Mouse (Mus musculus) adrenal gland, adult 8-10 months (tissue): ENCODE measurements at regions not wholly inside any gene's neighbourhood (a gene's known extent, or its start where the extent isn't known, plus 50 kb on each side); places are given as distances from the start of the nearest gene placed in this dataset.

ENCODE experiments used
- DNase-seq: peaks from one replicate; pipeline ENCODE4 v3.0.0; 2022

DNA sequence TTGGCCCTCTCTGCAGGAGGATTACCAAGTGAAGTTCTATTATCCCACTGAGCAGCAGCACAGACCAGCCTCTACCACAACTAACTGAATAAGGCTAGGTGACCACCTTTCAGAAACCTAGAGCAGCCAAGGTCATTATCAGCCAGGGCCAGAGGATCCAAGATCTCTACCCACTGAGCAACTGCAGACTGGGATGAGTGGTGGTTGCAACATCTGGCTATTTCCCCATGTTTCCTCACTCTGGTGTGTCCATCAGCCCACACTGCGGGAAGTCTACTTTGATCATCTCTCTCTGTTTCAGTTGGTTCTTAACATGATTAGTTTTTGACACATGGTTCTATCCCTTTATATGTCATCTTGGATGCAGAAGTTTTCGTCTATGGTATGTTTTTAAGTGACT is 157.2 kb downstream of the Cog6 start:
- no peak for DNase-seq

GRCm38 (mm10) chr3:52859266-52859825 is 157.7 kb downstream of the Cog6 start:
- DNase-seq: peak; percentile 34

DNA sequence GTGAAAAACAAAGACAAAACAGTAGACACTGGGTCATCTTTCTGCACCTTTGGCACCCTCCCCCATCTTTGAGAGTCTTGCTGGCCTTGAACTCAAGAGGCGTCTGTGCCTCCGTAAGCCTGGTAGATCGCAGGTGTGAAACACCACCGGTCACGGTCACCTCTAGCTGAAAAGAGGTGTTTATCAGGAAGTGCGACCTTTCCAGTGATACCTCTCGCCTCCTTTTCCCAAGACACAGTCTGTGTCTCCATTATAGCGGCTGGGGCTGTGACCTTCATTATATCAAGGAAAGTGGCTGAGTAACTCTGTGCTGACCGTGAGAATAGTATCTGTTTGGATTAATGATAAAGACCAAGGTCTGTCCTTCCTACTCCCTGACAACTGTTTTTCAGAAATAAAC is 158.8 kb downstream of the Cog6 start:
- DNase-seq: peak; percentile 30

DNA sequence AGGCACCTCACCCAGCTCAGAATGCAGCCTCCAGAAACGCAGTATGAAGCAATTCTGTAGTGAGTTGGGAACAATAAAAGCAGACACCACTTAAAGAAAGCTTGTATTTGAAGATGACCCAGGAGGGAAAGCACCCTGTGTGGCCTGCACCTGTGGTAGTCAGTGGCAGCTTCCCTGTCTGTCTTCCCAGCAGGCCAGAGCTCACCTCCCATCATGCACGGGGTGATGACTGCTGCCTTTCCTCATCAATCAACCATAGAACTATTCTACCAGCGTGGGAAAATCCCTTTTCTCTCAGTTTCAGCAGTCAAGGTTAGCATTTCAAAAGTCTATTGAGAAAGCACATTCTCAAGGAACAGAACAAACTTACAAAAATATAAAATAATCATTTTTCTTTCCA is 160.0 kb downstream of the Cog6 start:
- DNase-seq: no peak

DNA sequence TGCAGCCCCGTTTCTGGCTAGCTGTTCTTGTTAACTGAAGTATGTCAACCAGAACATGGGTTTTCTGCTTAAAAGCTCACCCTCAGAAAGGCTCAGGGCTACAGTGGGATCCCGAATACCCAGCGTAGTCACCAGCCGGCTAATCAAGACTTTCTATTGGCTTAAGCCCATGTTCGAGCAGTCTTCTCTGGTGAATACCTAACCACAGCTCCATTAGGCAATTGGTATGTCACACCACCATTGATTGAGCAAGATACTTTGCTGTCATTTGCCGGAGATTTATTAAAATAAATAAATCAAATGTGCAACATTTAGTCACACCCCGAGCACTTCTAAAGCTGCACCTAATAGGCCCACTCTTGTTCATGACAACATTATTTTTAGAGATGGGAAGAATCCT is 162.5 kb downstream of the Cog6 start:
- DNase-seq: no peak

- DNase-seq: peak; percentile 24
These were observed 163.9 kb downstream of the Cog6 start for GRCm38 (mm10) chr3:52853126-52853525.

GRCm38 (mm10) chr3:52845166-52845565 is 171.9 kb downstream of the Cog6 start:
- no peak for DNase-seq

DNA sequence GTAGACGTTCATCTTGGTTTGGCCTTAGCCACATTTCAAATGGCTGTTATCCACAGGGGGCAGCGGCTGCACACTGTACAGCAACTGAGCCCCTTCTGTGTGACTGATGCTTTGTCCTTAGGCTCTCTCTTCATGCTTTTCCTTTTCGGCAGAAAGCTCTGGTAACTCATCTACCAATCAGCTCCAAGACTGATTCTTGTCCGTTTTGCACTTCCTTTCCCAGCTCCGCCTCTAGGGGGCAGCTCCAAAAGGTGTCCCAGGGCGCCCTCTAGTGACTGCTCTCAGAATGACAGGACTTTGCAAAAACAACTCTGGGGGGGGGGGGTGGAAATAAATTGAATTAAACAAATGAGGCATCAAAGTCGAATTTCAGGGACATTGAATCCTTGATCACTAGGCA is 173.0 kb downstream of the Cog6 start:
- peak; percentile 57 for DNase-seq

- DNase-seq: no peak
These were observed 174.1 kb downstream of the Cog6 start for GRCm38 (mm10) chr3:52842866-52843425.

GRCm38 (mm10) chr3:52840160-52840953 is 176.7 kb downstream of the Cog6 start:
- DNase-seq: no peak

- DNase-seq: no peak
These were observed 179.0 kb downstream of the Cog6 start for GRCm38 (mm10) chr3:52838020-52838419.

- no peak for DNase-seq
These were observed 179.5 kb downstream of the Cog6 start for GRCm38 (mm10) chr3:52837527-52837926.

DNA sequence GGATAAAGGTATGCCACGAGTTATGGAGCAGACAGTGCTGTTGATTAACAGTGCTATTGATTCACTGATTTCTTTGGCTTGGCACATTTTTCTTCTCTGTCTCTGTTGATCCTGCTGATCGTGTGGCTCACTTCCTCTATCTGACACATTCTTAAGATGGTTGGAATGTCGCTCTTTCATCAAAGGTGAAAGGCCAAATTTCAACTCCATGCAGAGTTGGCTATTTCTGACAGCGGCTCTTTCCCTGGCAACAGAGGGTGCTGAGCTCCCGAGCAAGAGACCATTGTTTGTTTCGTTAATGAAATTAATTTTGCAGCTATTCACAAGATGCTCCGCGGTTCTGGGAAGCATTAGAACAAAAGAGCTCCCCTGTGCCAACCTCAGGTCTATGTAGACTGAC is 180.3 kb downstream of the Cog6 start:
- no peak for DNase-seq

GRCm38 (mm10) chr3:52832421-52832820 is 184.6 kb downstream of the Cog6 start:
- no peak for DNase-seq

DNA sequence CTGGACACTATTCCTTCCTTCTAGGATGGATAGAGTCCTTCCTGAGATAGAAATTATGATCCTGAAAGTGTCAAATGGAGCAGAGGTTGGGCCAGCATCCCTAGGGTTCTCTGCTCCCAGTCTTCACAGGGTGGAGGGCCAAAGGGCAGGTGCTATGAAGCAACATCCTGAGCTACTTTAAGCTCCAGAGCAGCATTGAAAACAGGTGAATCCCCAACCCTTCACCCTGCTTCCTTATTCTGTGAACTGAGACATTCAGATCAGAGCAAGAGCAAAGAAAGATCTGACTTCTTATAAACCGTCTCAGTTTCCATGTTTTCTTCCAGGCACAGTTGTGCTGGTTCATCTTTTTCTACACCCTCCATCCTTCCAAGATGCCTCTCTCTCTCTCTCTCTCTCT is 185.1 kb downstream of the Cog6 start:
- DNase-seq: no peak

DNA sequence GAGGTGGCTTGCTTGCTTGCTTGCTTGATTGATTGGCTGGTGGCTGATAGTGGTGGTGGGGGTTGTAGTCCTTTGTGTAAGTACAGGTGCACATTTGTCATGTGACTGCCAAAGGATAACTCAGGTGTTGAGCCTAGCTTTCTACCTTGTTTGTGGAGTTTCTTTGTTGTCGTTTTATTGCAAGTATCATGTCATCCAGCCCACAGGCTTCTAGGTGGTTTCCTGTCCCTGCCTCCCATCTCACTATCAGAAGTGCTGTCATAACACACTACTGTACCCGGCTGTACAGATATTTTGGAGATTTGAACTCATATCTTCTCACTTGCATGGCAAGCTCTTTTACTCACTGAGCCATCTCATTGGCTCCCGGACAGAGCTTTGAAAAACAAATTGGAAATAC is 186.9 kb downstream of the Cog6 start:
- DNase-seq: no peak

- no peak for DNase-seq
These were observed 188.0 kb downstream of the Cog6 start for GRCm38 (mm10) chr3:52829069-52829468.

- no peak for DNase-seq
These were observed 188.6 kb downstream of the Cog6 start for GRCm38 (mm10) chr3:52828473-52828872.

DNA sequence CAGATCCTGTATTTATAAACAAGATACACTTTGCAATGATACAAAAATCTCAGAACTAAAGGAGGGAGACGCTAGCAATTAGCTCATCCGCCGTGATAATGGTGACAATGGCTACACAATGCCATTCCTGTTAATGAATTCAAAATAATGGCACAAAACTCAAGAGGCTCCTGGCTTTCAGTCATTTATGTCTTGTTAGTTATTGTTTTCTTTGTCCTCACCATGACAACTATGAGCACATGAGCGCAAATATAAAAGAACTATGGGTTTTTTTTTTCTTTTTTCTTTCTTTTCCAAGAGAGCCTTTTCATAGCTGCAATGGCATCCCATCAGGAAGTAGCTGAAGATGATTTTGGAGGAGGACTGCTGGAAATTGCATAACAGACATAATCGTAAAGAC is 194.2 kb downstream of the Cog6 start:
- no peak for DNase-seq

DNA sequence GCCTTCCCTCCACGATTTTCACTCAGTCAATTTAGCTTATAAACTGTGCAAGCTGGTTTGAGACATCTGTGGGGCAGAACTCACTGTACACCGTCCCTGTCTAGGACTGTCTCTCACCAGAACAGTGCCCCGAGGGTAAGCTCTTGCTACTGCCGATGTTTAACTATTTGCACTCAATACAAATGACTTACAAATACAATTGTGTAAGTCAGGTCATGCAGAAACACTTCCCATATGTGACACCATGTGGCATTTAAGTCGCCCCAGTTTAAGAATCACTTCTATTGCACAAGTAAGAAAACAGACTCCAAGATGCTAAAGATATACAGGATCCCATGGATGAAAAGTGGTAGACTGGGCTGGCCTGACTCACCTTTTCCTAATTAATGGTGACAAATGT is 195.6 kb downstream of the Cog6 start:
- DNase-seq: no peak

DNA sequence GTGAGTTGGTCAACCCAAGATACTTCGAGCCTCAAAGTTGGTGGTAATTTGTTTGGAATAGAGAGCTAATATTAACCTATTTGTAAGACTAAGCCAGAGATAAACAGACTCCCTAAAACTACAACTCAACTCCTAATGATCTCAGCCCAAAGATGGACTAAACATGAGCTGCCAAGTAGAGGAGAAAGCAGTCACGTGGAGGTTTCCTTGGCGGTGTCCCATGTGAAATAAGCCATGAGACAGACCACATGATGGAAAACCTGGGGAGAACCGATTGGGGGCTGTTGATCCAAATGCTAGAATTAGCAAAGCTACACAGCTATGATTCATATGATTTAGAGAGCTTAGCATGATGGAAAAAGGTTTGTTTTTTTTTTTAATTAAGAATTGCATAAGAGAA is 198.6 kb downstream of the Cog6 start:
- DNase-seq: no peak

GRCm38 (mm10) chr3:52817416-52817815 is 199.6 kb downstream of the Cog6 start:
- no peak for DNase-seq

- no peak for DNase-seq
These were observed 201.5 kb downstream of the Cog6 start for GRCm38 (mm10) chr3:52815497-52815896.

GRCm38 (mm10) chr3:52802324-52802723 is 214.7 kb downstream of the Cog6 start:
- DNase-seq: no peak
